Mouse (Mus musculus) liver, postnatal 0 days (tissue): Measurements from ENCODE around the gene Fibcd1.

Source experiments
- CTCF ChIP-seq: sonication (generic); IDR thresholded peaks from 2 replicates; pipeline ENCODE4 v1.5.1; 2016; ENCODE audit warnings: antibody characterized with exemption, low read depth
- EP300 ChIP-seq: IDR thresholded peaks from 2 replicates; pipeline ENCODE4 v1.6.1; 2016; ENCODE audit warnings: antibody characterized with exemption, low read depth, mild to moderate bottlenecking

GRCm38 (mm10) chr2:31887030-31887429, 41.2 kb upstream of the Fibcd1 start, which contains the start of gene Lamc3:
- TF ChIP-seq EP300 (no peak), CTCF (peak; percentile 73)
